Mouse (Mus musculus) liver, adult 2 months (tissue): ENCODE results near the gene Evpl. TPM values are rescaled to one million over a fixed set of nuclear protein-coding genes. Genes with fewer than 3 reads are reported as not detected.
"Not testable (repeated sequence)": the region's sequence is repeated elsewhere in the genome, so short reads cannot be mapped to it uniquely, and the experiment has no call there.

Source experiments
- DNase-seq: peaks from one replicate; pipeline ENCODE4 v3.0.0-alpha.2; 2011; ENCODE audit warnings: low read depth, low spot score; ENCODE audit errors: extremely low read depth
- H3K27ac ChIP-seq: fragments of 200-500 bp; replicated peaks from 2 replicates; pipeline ENCODE4 v1.5.1; 2012; ENCODE audit warnings: low read depth, mild to moderate bottlenecking, control low read depth, inconsistent platforms, low read length; ENCODE audit not compliant: insufficient read depth
- H3K27me3 ChIP-seq: fragments of 200-500 bp; 2 replicates; pipeline ENCODE4 v1.6.1; 2012; ENCODE audit warnings: mild to moderate bottlenecking, moderate library complexity, low read length, inconsistent platforms; ENCODE audit not compliant: control insufficient read depth, insufficient read depth
- H3K36me3 ChIP-seq: fragments of 200-500 bp; 2 replicates; pipeline ENCODE4 v1.6.1; 2012; ENCODE audit warnings: low read length, inconsistent platforms; ENCODE audit not compliant: control insufficient read depth, insufficient read depth
- H3K4me1 ChIP-seq: fragments of 200-500 bp; 2 replicates; pipeline ENCODE4 v1.6.1; 2011; ENCODE audit warnings: low read length; ENCODE audit not compliant: control insufficient read depth, insufficient read depth
- H3K4me3 ChIP-seq: fragments of 200-500 bp; 2 replicates; pipeline ENCODE4 v1.5.1; 2011; ENCODE audit warnings: low read depth, mild to moderate bottlenecking, control low read depth, low read length, moderate library complexity; ENCODE audit not compliant: insufficient read depth
- H3K79me2 ChIP-seq: fragments of 200-500 bp; 2 replicates; pipeline ENCODE4 v1.6.1; 2012; ENCODE audit warnings: inconsistent platforms, mild to moderate bottlenecking, low read length, moderate library complexity; ENCODE audit not compliant: control insufficient read depth, insufficient read depth
- H3K9ac ChIP-seq: fragments of 200-500 bp; 2 replicates; pipeline ENCODE4 v1.6.1; 2012; ENCODE audit warnings: low read depth, mild to moderate bottlenecking, control low read depth, inconsistent platforms, low read length
- CTCF ChIP-seq: fragments of 200-500 bp; IDR thresholded peaks from 2 replicates; pipeline ENCODE4 v1.5.1; 2011; ENCODE audit warnings: low read depth, low read length, control low read depth
- POLR2A ChIP-seq: fragments of 200-500 bp; IDR thresholded peaks from 2 replicates; pipeline ENCODE4 v1.6.1; 2011; ENCODE audit warnings: low read length, control low read depth; ENCODE audit not compliant: insufficient read depth; ENCODE audit errors: extremely low read depth
- WGBS: fragments of 180-500 bp; shearing (Covaris S2); methylation state at CpG from one replicate; pipeline ENCODE4 v1.1.7; 2018; 5-methylcytosine and 5-hydroxymethylcytosine counted together
- polyA plus RNA-seq: library from polyadenylated mRNA; depleted of rRNA; stranded (reverse); fragments of >200 nt; gene quantifications from 2 replicates; pipeline ENCODE4 v1.2.3, GENCODE M21; 2012
- total RNA-seq: library from RNA; depleted of rRNA; stranded (reverse); fragments of >200 nt; gene quantifications from 2 replicates; pipeline ENCODE4 v1.2.3, GENCODE M21; 2014

Evpl gene
- total and polyA plus RNA-seq, 2 experiments, result 0.12 to 0.18 TPM

GRCm38 (mm10) chr11:116281671-116282070, 43.8 kb upstream of the Evpl start:
- H3K27me3 ChIP-seq, result peaks cover 13% of the 10 kb centered on the region
- no peak for TF ChIP-seq POLR2A
- TF ChIP-seq CTCF, result no peak
- H3K36me3 ChIP-seq, result no peaks in the 10 kb centered on the region
- H3K4me1 ChIP-seq, result no peaks in the 10 kb centered on the region
- 4% methylated on average over 18 of the region's 18 CpGs for WGBS
- H3K4me3 ChIP-seq, result no peak overlapping the region
- H3K79me2 ChIP-seq, result no peaks in the 10 kb centered on the region
- no peak for DNase-seq
- H3K27ac ChIP-seq, result no peak overlapping the region
- no peak overlapping the region for H3K9ac ChIP-seq

- no peak within 1 kb of the TSS for H3K9ac ChIP-seq
- H3K4me1 ChIP-seq, result no peaks in the 10 kb centered on the region
- DNase-seq, result no peak
- no peaks in the 10 kb centered on the region for H3K36me3 ChIP-seq
- H3K4me3 ChIP-seq, result no peak within 1 kb of the TSS
- no peaks in the 10 kb centered on the region for H3K79me2 ChIP-seq
- 11% methylated on average over 48 of the region's 48 CpGs for WGBS
- H3K27me3 ChIP-seq, result peaks cover 13% of the 10 kb centered on the region
- TF ChIP-seq CTCF (no peak), POLR2A (no peak)
- H3K27ac ChIP-seq, result no peak within 1 kb of the TSS
These were observed 43.1 kb upstream of the Evpl start, which contains the start of gene Galr2 for GRCm38 (mm10) chr11:116280751-116281663. Gene Galr2, plus strand, starts transcription at chr11:116280939.

GRCm38 (mm10) chr11:116277184-116277583, 39.3 kb upstream of the Evpl start:
- H3K27ac ChIP-seq, H3K36me3 ChIP-seq, DNase-seq, H3K4me1 ChIP-seq, H3K27me3 ChIP-seq, H3K9ac ChIP-seq, H3K79me2 ChIP-seq, H3K4me3 ChIP-seq: not testable (repeated sequence)
- WGBS, result 86% methylated on average over 1 of the region's 1 CpGs

- TF ChIP-seq POLR2A (peak; percentile 84; the same call in 1 of the 2 replicates), CTCF (no peak)
- H3K4me1 ChIP-seq, result peaks cover 7% of the 10 kb centered on the region; the same call in 1 of the 2 replicates
- H3K79me2 ChIP-seq, result peaks cover 16% of the 10 kb centered on the region; the same call in 1 of the 2 replicates
- WGBS, result under 1% methylated on average over 32 of the region's 32 CpGs
- H3K27ac ChIP-seq, result peak within 1 kb of the TSS; percentile 45
- peaks cover 6% of the 10 kb centered on the region for H3K36me3 ChIP-seq
- peak within 1 kb of the TSS; percentile 83 for H3K4me3 ChIP-seq
- DNase-seq, result peak; percentile 85
- no peaks in the 10 kb centered on the region for H3K27me3 ChIP-seq
- peak within 1 kb of the TSS; percentile 80 for H3K9ac ChIP-seq
These were observed 36.3 kb upstream of the Evpl start, which contains the start of gene Srp68 for GRCm38 (mm10) chr11:116274045-116274666. Gene Srp68, minus strand, starts transcription at chr11:116274217.

- H3K36me3 ChIP-seq, result peaks cover 6% of the 10 kb centered on the region
- TF ChIP-seq POLR2A (no peak), CTCF (no peak)
- H3K27ac ChIP-seq, result no peak overlapping the region; the same call in 1 of the 2 replicates
- DNase-seq, result no peak
- H3K27me3 ChIP-seq, result no peaks in the 10 kb centered on the region
- peak overlapping the region; percentile 83 for H3K4me3 ChIP-seq
- peaks cover 16% of the 10 kb centered on the region; the same call in 1 of the 2 replicates for H3K79me2 ChIP-seq
- peak overlapping the region; percentile 80 for H3K9ac ChIP-seq
- peaks cover 7% of the 10 kb centered on the region; the same call in 1 of the 2 replicates for H3K4me1 ChIP-seq
- WGBS, result under 1% methylated on average over 39 of the region's 39 CpGs
These were observed 35.7 kb upstream of the Evpl start for GRCm38 (mm10) chr11:116273469-116274044.
